21 mouse cellular contexts compared by ENCODE assay signal in genomic region chr3:51860458-51860857, GRCm38 (mm10).
DNase-seq lines count a peak whose midpoint lies in the region; ATAC-seq and TF ChIP-seq lines count a peak whose summit lies in the region.
"Had no signal": no experiment of that assay in that cellular context is flagged by ENCODE, and none has a peak within 500 bp of the region (broad histone marks: within the 10 kb centered on the region; RNA-seq: fewer than 3 reads in every experiment).

No protein-coding gene starts in this region.

- no peak overlapping the region for H3K4me2 ChIP-seq in lung, postnatal 0 days (replicated peaks; ENCODE audit: low read depth, low read length)
- H3K4me2 ChIP-seq in intestine, embryonic 15.5 days (replicated peaks): no peak overlapping the region
- H3K4me2 ChIP-seq in stomach, embryonic 15.5 days: no peak overlapping the region
- H3K4me2 ChIP-seq: embryonic facial prominence, embryonic 13.5 days; forebrain, embryonic 12.5 days; heart, embryonic 11.5 days; heart, embryonic 15.5 days; hindbrain, embryonic 14.5 days had no signal

- ATAC-seq in lung, postnatal 0 days: peak; percentile 37
- peak; percentile 87 for ATAC-seq in intestine, embryonic 15.5 days
- ATAC-seq in stomach, embryonic 15.5 days (ENCODE audit: insufficient read depth, low FRiP score, low read depth): peak; percentile 63; the same call in 1 of the 2 replicates
- ATAC-seq: forebrain, postnatal 0 days had no signal

- no peak for TF ChIP-seq POLR2A in lung, adult 2 months (IDR thresholded peaks at IDR 0.05; ENCODE audit: borderline replicate concordance, extremely low read depth, low read depth, low read length)

- no peak overlapping the region for H3K27ac ChIP-seq in lung, postnatal 0 days (ENCODE audit: low read length)
- H3K27ac ChIP-seq in intestine, embryonic 15.5 days: no peak overlapping the region
- H3K27ac ChIP-seq in stomach, embryonic 15.5 days: no peak overlapping the region
- H3K27ac ChIP-seq: heart, adult 2 months; heart, embryonic 15.5 days; hindbrain, embryonic 14.5 days had no signal

- H3K9me3 ChIP-seq in lung, postnatal 0 days (ENCODE audit: low read length): no peaks in the 10 kb centered on the region
- no peaks in the 10 kb centered on the region for H3K9me3 ChIP-seq in intestine, embryonic 15.5 days
- no peaks in the 10 kb centered on the region for H3K9me3 ChIP-seq in stomach, embryonic 15.5 days
- H3K9me3 ChIP-seq: embryonic facial prominence, embryonic 13.5 days; forebrain, embryonic 12.5 days; heart, embryonic 15.5 days had no signal

- H3K9ac ChIP-seq in lung, postnatal 0 days (replicated peaks; ENCODE audit: low read depth): no peak overlapping the region
- no peak overlapping the region for H3K9ac ChIP-seq in intestine, embryonic 15.5 days
- no peak overlapping the region for H3K9ac ChIP-seq in stomach, embryonic 15.5 days
- H3K9ac ChIP-seq: embryonic facial prominence, embryonic 13.5 days; forebrain, embryonic 12.5 days; forebrain, postnatal 0 days; heart, embryonic 15.5 days; hindbrain, embryonic 14.5 days had no signal

- H3K4me1 ChIP-seq in lung, postnatal 0 days (ENCODE audit: insufficient read depth, low read depth, low read length): no peaks in the 10 kb centered on the region
- no peaks in the 10 kb centered on the region for H3K4me1 ChIP-seq in lung, adult 2 months (ENCODE audit: control insufficient read depth, insufficient read depth, low read length)
- H3K4me1 ChIP-seq in intestine, embryonic 15.5 days (replicated peaks): no peaks in the 10 kb centered on the region; the same call in 1 of the 2 replicates
- peaks cover 6% of the 10 kb centered on the region; the same call in 1 of the 2 replicates for H3K4me1 ChIP-seq in stomach, embryonic 15.5 days
- H3K4me1 ChIP-seq: heart, embryonic 15.5 days had no signal

- H3K4me3 ChIP-seq in lung, postnatal 0 days (ENCODE audit: low read depth, low read length): no peak overlapping the region
- no peak overlapping the region for H3K4me3 ChIP-seq in lung, adult 2 months (replicated peaks; ENCODE audit: extremely low read depth, low read depth, low read length)
- no peak overlapping the region for H3K4me3 ChIP-seq in intestine, embryonic 15.5 days (replicated peaks)
- H3K4me3 ChIP-seq in stomach, embryonic 15.5 days (replicated peaks): no peak overlapping the region
- H3K4me3 ChIP-seq: embryonic facial prominence, embryonic 13.5 days; forebrain, embryonic 12.5 days; heart, adult 2 months; heart, embryonic 15.5 days had no signal

- no peaks in the 10 kb centered on the region for H3K27me3 ChIP-seq in lung, postnatal 0 days (replicated peaks; ENCODE audit: insufficient read depth, low read length)
- no peaks in the 10 kb centered on the region for H3K27me3 ChIP-seq in intestine, embryonic 15.5 days (replicated peaks)
- no peaks in the 10 kb centered on the region for H3K27me3 ChIP-seq in stomach, embryonic 15.5 days (replicated peaks)
- H3K27me3 ChIP-seq: CH12.LX; embryonic facial prominence, embryonic 13.5 days; forebrain, embryonic 12.5 days; heart, embryonic 15.5 days had no signal

- no peak for TF ChIP-seq EP300 in lung, postnatal 0 days (IDR thresholded peaks at IDR 0.05)

- DNase-seq in lung, postnatal 0 days (ENCODE audit: low spot score): no peak
- no peak for DNase-seq in lung, adult 2 months
- DNase-seq in embryo, embryonic 11 days: no peak
- DNase-seq in layer of hippocampus, adult 11-12 months (ENCODE audit: low spot score): no peak
- no peak for DNase-seq in thymus, postnatal 10 days (ENCODE audit: low spot score in 2 of 2)
- DNase-seq: adrenal gland, postnatal 14 days; cerebellum, adult 11-12 months; cerebellum, adult 9-10 months; cerebellum, postnatal 25 days; forebrain, postnatal 0 days; gastrocnemius, postnatal 14 days; heart, adult 2 months; heart, postnatal 14 days had no signal

- WGBS in lung, postnatal 0 days: 79% methylated on average over 7 of the region's 7 CpGs
- 82% methylated on average over 7 of the region's 7 CpGs for WGBS in lung, adult 2 months
- 83% methylated on average over 7 of the region's 7 CpGs for WGBS in intestine, embryonic 15.5 days
- WGBS in stomach, embryonic 15.5 days: 81% methylated on average over 7 of the region's 7 CpGs

- no peaks in the 10 kb centered on the region for H3K36me3 ChIP-seq in lung, postnatal 0 days (ENCODE audit: insufficient read depth, low read length)
- H3K36me3 ChIP-seq in intestine, embryonic 15.5 days: no peaks in the 10 kb centered on the region
- no peaks in the 10 kb centered on the region for H3K36me3 ChIP-seq in stomach, embryonic 15.5 days
- H3K36me3 ChIP-seq: heart, embryonic 15.5 days had no signal

- TF ChIP-seq CTCF in lung, postnatal 0 days (IDR thresholded peaks at IDR 0.05): no peak
- no peak for TF ChIP-seq CTCF in lung, adult 2 months (IDR thresholded peaks at IDR 0.05; ENCODE audit: insufficient read depth, low read length)

Comparison
In these comparisons a context has a peak if more than half of its experiments do, and no peak if none do; other contexts are left out.
1. ATAC-seq: peak in every context shown above with its lines; median percentile 87 in intestine, embryonic 15.5 days; 63 in stomach, embryonic 15.5 days; 37 in lung, postnatal 0 days.